In genomic region chr2:93198846-93199245, GRCm38 (mm10) we compare ENCODE assay signal across 8 mouse cellular contexts. TPM values are rescaled to one million over a fixed set of nuclear protein-coding genes. Genes with fewer than 3 reads are reported as not detected.
DNase-seq lines count a peak whose midpoint lies in the region; ATAC-seq and TF ChIP-seq lines count a peak whose summit lies in the region.

No protein-coding gene starts in this region.

- H3K27ac ChIP-seq in left cerebral cortex, adult 2 months: no peak overlapping the region

- peak; percentile 92 for TF ChIP-seq CTCF in left cerebral cortex, adult 2 months (IDR thresholded peaks at IDR 0.05)

- peak; percentile 62 for ATAC-seq in activated CD4-positive, CD25-positive, alpha-beta regulatory T cell, adult 4 months
- ATAC-seq in inflammation-experienced regulatory T-cells, adult 6 months: peak; percentile 65
- peak; percentile 86 for ATAC-seq in megakaryocyte progenitor cell, adult 5-6 weeks (replicated peaks; ENCODE audit: poor library complexity)

- H3K4me3 ChIP-seq in left cerebral cortex, adult 2 months: no peak overlapping the region

- intact Hi-C loops in left cerebral cortex, adult 2 months (cut with DNase I): loop anchor here (1.0 to 2.0 kb wide), 2 partner anchors 130 to 294 kb away; no protein-coding TSS in a partner anchor

- DNase-seq in cerebellum, postnatal 36 days: peak; percentile 97 to 99
- DNase-seq in gastrocnemius, adult 8-10 months (ENCODE audit: low spot score in 2 of 2): peak; percentile 81 to 85
- DNase-seq in left cerebral cortex, adult 2 months (ENCODE audit: extremely low spot score in 1 of 2, low spot score in 2 of 2): peak; percentile 86 to 96
- DNase-seq in right cerebral cortex, adult 2 months (ENCODE audit: low spot score in 2 of 2): peak; percentile 95 to 98
- DNase-seq in urinary bladder, postnatal 14 days (ENCODE audit: low spot score): peak; percentile 94

RNA-seq across cellular contexts. Expression of gene Trp53i11, which starts 11.5 kb away (rescaled TPM):
- polyA plus RNA-seq in activated CD4-positive, CD25-positive, alpha-beta regulatory T cell, adult 4 months (2017; shearing (Covaris generic)): 10 to 100 TPM; 70.9 to 73.5 TPM
- 1 to 10 TPM; 1.8 to 5.2 (median 3.3) TPM for total RNA-seq in gastrocnemius, adult 8-10 months (2022)
- polyA plus RNA-seq in inflammation-experienced regulatory T-cells, adult 6 months (2017; shearing (Covaris generic)): 10 to 100 TPM; 45.1 to 68.3 (median 47.4) TPM
- 100 to 1,000 TPM; 111 to 112 TPM for total RNA-seq in left cerebral cortex, adult 2 months (2021)
- total RNA-seq in megakaryocyte progenitor cell, adult 5-6 weeks (2015): 2.2 and 2.4 TPM in 2 replicates
- total RNA-seq in megakaryocyte progenitor cell, adult 5-6 weeks (2017): 1.00 and 1.8 TPM in 2 replicates

Comparison
In these comparisons a context has a peak if more than half of its experiments do, and no peak if none do; other contexts are left out.
1. RNA of gene Trp53i11, which starts 11.5 kb away (total RNA-seq): 111 to 112 TPM in left cerebral cortex, adult 2 months; 1.8 to 5.2 TPM in gastrocnemius, adult 8-10 months and 1.00 to 2.4 TPM in megakaryocyte progenitor cell, adult 5-6 weeks; every median in the first group is over 10 times any median in the second.
2. Peak in every context shown above with its lines, with median percentiles within 50 percentile points of each other: ATAC-seq and DNase-seq.